Mouse (Mus musculus) forebrain, embryonic 16.5 days (tissue): ENCODE data around the gene Dlx3. TPM values are rescaled to one million over a fixed set of nuclear protein-coding genes. Genes with fewer than 3 reads are reported as not detected.

Experiments used
- ATAC-seq: fragments of 200-750 bp; cut with Nextera tagmentation; 2 replicates; pipeline ENCODE4 v1.8.0; 2017; ENCODE audit warnings: mild to moderate bottlenecking, moderate library complexity
- H3K27ac ChIP-seq: fragments of 300-500 bp; sonication (generic); 2 replicates; pipeline ENCODE4 v1.5.1; 2014; ENCODE audit warnings: low read length, control low read depth
- H3K27me3 ChIP-seq: fragments of 300-500 bp; sonication (generic); replicated peaks from 2 replicates; pipeline ENCODE4 v1.6.1; 2014; ENCODE audit warnings: low read length; ENCODE audit not compliant: control insufficient read depth, insufficient read depth
- H3K36me3 ChIP-seq: fragments of 300-500 bp; sonication (generic); 2 replicates; pipeline ENCODE4 v1.6.1; 2014; ENCODE audit not compliant: control insufficient read depth, insufficient read depth
- H3K4me1 ChIP-seq: fragments of 300-500 bp; sonication (generic); replicated peaks from 2 replicates; pipeline ENCODE4 v1.6.1; 2014; ENCODE audit warnings: low read length; ENCODE audit not compliant: control insufficient read depth, insufficient read depth
- H3K4me2 ChIP-seq: fragments of 300-500 bp; sonication (generic); 2 replicates; pipeline ENCODE4 v1.6.1; 2014; ENCODE audit warnings: mild to moderate bottlenecking, low read length, control low read depth
- H3K4me3 ChIP-seq: fragments of 300-500 bp; sonication (generic); replicated peaks from 2 replicates; pipeline ENCODE4 v1.5.1; 2014; ENCODE audit warnings: mild to moderate bottlenecking, low read length, control low read depth
- H3K9ac ChIP-seq: fragments of 300-500 bp; sonication (generic); replicated peaks from 2 replicates; pipeline ENCODE4 v1.6.1; 2014; ENCODE audit warnings: low read depth, low read length, control low read depth
- H3K9me3 ChIP-seq: fragments of 300-500 bp; sonication (generic); 2 replicates; pipeline ENCODE4 v1.6.1; 2016; ENCODE audit warnings: low read length; ENCODE audit not compliant: control insufficient read depth
- WGBS: fragments of 180-500 bp; shearing (Covaris S2); extraction: QIAGEN DNeasy Blood & Tissue Kit; methylation state at CpG from one replicate; pipeline ENCODE4 v1.1.7; 2014; 5-methylcytosine and 5-hydroxymethylcytosine counted together
- polyA plus RNA-seq: library from polyadenylated mRNA; unstranded; fragments of >200 nt; fragmentation: Nextera tagmentation; extraction: Ambion mirVana; gene quantifications from 2 replicates; pipeline ENCODE4 v1.2.1, GENCODE M21; 2015

Dlx3 gene
- 0.10 and 0.27 TPM in 2 replicates for polyA plus RNA-seq

- peak; percentile 36 for ATAC-seq
- peak within 1 kb of the TSS; percentile 37; the same call in 1 of the 2 replicates for H3K9ac ChIP-seq
- peak within 1 kb of the TSS; percentile 42 for H3K4me3 ChIP-seq
- H3K9me3 ChIP-seq, result no peaks in the 10 kb centered on the region
- H3K4me1 ChIP-seq, result peaks cover 20% of the 10 kb centered on the region
- H3K36me3 ChIP-seq, result no peaks in the 10 kb centered on the region
- peak within 1 kb of the TSS; percentile 71 for H3K4me2 ChIP-seq
- peaks cover 63% of the 10 kb centered on the region for H3K27me3 ChIP-seq
- no peak within 1 kb of the TSS for H3K27ac ChIP-seq
- WGBS, result 1% methylated on average over 54 of the region's 55 CpGs
Observed at GRCm38 (mm10) chr11:95119990-95120632, at the start of gene Dlx3. Gene Dlx3 (plus strand): TSS chr11:95120119.

- H3K4me3 ChIP-seq, result no peak overlapping the region
- H3K27ac ChIP-seq, result no peak overlapping the region
- 67% methylated on average over 7 of the region's 8 CpGs for WGBS
- H3K27me3 ChIP-seq, result peaks cover 8% of the 10 kb centered on the region
- H3K4me2 ChIP-seq, result no peak overlapping the region
- no peak for ATAC-seq
- no peaks in the 10 kb centered on the region for H3K36me3 ChIP-seq
- H3K4me1 ChIP-seq, result peaks cover 3% of the 10 kb centered on the region; the same call in 1 of the 2 replicates
- H3K9me3 ChIP-seq, result no peaks in the 10 kb centered on the region
- no peak overlapping the region for H3K9ac ChIP-seq
Observed at GRCm38 (mm10) chr11:95070140-95071107, 49.5 kb upstream of the Dlx3 start.

DNA sequence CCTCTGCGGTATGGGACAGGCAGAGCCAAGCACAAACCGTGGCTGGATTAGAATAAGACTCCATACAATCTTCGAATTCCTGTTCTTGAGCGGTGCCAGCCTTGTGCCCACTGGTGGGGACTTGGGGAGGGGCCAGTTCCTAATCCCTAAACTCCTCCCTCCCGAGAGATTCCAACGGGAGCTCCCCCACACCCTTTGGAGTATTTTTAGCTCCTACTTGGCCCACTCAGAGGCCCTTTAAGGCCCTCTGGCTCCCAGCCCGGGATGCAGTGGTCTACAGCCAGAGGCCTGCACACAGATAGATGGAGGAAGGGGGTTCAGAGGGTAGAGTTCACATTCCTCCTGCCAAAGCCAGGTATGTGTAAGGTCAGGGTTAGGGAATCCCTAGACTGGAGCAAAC is 48.7 kb upstream of the Dlx3 start:
- Histone ChIP-seq H3K4me3 (no peak overlapping the region), H3K4me2 (no peak overlapping the region), H3K4me1 (peaks cover 11% of the 10 kb centered on the region; the same call in 1 of the 2 replicates), H3K27ac (no peak overlapping the region), H3K27me3 (peaks cover 8% of the 10 kb centered on the region), H3K9ac (no peak overlapping the region), H3K9me3 (no peaks in the 10 kb centered on the region), H3K36me3 (no peaks in the 10 kb centered on the region)
- WGBS, result 27% methylated on average over 7 of the region's 7 CpGs
- no peak for ATAC-seq

DNA sequence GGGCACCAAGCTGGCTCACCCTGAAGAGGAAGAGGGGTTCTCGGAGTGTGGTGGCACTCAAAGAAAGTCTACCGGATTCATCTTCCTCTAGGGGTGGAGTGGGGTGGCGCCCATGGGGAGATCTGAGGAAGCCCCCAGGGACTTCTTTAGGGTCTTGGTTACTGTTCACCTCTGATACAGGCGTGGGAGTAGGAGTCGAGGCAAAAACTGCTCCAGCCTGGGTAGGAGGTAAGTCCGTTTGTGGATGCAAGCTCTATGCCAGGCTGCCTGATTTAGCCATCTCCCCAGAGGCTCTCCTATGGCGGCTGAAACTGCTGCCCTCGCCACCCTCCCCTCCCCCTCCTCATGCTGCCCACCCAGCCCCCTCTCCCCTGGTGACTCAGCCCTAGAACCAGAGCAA is 47.8 kb upstream of the Dlx3 start:
- no peaks in the 10 kb centered on the region for H3K9me3 ChIP-seq
- no peak overlapping the region for H3K9ac ChIP-seq
- no peak overlapping the region for H3K4me2 ChIP-seq
- no peak overlapping the region for H3K4me3 ChIP-seq
- no peak overlapping the region for H3K27ac ChIP-seq
- H3K36me3 ChIP-seq, result no peaks in the 10 kb centered on the region
- 75% methylated on average over 8 of the region's 8 CpGs for WGBS
- H3K27me3 ChIP-seq, result peaks cover 8% of the 10 kb centered on the region
- peaks cover 16% of the 10 kb centered on the region; the same call in 1 of the 2 replicates for H3K4me1 ChIP-seq
- no peak for ATAC-seq

DNA sequence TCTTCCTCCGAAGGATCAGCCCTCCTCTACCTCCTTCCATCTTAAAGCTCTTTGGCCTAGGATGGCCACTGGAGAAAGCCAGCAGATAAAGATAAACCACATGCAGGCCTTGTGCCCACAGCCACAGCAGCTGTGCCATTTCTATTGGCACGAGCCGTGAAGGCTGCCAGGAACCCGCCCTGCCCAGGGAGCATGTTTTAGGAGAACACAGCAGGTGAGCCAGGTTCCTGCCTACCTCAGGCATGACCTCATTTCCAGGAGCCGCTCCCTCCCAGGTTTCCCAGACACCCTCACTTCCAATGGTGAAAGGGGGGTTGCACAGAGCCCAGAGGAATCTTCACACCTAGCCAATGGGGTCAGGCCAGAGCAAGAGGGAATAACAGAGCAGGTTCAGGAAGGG is 47.1 kb upstream of the Dlx3 start:
- 69% methylated on average over 5 of the region's 5 CpGs for whole genome bisulfite sequencing
- H3K36me3 ChIP-seq, result no peaks in the 10 kb centered on the region
- H3K27ac ChIP-seq, result no peak overlapping the region
- peaks cover 16% of the 10 kb centered on the region; the same call in 1 of the 2 replicates for H3K4me1 ChIP-seq
- H3K4me3 ChIP-seq, result no peak overlapping the region
- H3K9me3 ChIP-seq, result no peaks in the 10 kb centered on the region
- no peak overlapping the region for H3K9ac ChIP-seq
- peaks cover 10% of the 10 kb centered on the region for H3K27me3 ChIP-seq
- ATAC-seq, result no peak
- H3K4me2 ChIP-seq, result no peak overlapping the region

GRCm38 (mm10) chr11:95073835-95074234 is 46.1 kb upstream of the Dlx3 start:
- Histone ChIP-seq H3K4me3 (no peak overlapping the region), H3K4me2 (no peak overlapping the region), H3K4me1 (peaks cover 16% of the 10 kb centered on the region; the same call in 1 of the 2 replicates), H3K9me3 (no peaks in the 10 kb centered on the region), H3K27me3 (peaks cover 13% of the 10 kb centered on the region), H3K9ac (no peak overlapping the region), H3K36me3 (no peaks in the 10 kb centered on the region), H3K27ac (no peak overlapping the region)
- ATAC-seq, result no peak
- WGBS, result 83% methylated on average over 4 of the region's 4 CpGs

GRCm38 (mm10) chr11:95074694-95075093 is 45.2 kb upstream of the Dlx3 start:
- no peak overlapping the region for H3K4me3 ChIP-seq
- 84% methylated on average over 4 of the region's 4 CpGs for WGBS
- no peak overlapping the region for H3K4me2 ChIP-seq

DNA sequence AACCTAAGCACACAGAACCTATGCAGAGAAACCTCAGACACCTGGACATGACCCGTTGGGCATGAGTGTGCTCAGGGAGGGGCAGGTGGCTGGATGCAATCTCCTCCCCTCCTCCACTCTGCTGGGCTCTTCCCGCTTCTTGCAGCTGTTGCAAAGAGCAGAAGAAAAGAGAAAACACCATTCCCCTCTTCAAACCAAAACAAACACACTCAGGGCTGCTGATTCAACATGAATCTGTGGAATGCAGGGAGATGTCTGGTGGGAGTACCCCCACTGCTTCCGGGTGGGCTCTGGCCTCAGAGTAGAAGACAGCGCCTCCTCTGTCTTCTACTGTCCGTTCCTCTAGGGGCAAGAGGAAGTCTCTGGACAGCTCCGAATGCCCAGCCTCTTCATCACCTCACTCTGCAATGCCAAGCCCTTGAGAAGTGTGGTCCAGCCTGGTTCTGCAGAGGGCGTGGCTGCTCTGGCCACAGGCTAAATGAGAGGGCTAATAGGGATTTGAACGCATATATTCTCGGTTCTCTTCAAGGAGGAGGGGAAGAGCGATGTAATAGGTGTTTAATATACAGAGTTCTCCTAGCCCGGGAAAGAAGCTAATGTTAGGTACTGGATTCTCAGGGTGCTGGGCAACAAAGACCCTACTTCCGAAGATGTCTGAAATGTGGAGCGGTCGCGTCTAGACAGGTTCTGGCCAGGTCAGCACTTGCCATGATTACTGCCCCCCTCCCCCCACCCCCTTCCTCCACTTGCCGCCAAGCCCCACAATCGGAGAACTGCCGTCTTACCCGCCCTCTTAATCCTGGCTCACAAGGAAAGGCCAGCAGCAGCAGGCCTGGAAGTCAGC is 44.5 kb upstream of the Dlx3 start:
- 8% methylated on average over 19 of the region's 19 CpGs for WGBS
- Histone ChIP-seq H3K9me3 (no peaks in the 10 kb centered on the region), H3K27me3 (peaks cover 13% of the 10 kb centered on the region), H3K4me2 (peak overlapping the region; percentile 87), H3K27ac (no peak overlapping the region), H3K4me1 (peaks cover 16% of the 10 kb centered on the region; the same call in 1 of the 2 replicates), H3K36me3 (no peaks in the 10 kb centered on the region), H3K9ac (peak overlapping the region; percentile 58), H3K4me3 (peak overlapping the region; percentile 62)
- no peak for ATAC-seq

More at GRCm38 (mm10) chr11:95074694-95075093, 45.2 kb upstream of the Dlx3 start:
- Histone ChIP-seq H3K36me3 (no peaks in the 10 kb centered on the region), H3K27ac (no peak overlapping the region), H3K27me3 (peaks cover 13% of the 10 kb centered on the region), H3K4me1 (peaks cover 16% of the 10 kb centered on the region; the same call in 1 of the 2 replicates), H3K9me3 (no peaks in the 10 kb centered on the region), H3K9ac (no peak overlapping the region)
- no peak for ATAC-seq
